Comparison of ENCODE assay signal across 9 mouse cellular contexts in genomic region chr19:6940396-6941351, GRCm38 (mm10). TPM values are rescaled to one million over a fixed set of nuclear protein-coding genes. Genes with fewer than 3 reads are reported as not detected.
DNase-seq lines count a peak whose midpoint lies in the region; ATAC-seq and TF ChIP-seq lines count a peak whose summit lies in the region.
"Had no signal": no experiment of that assay in that cellular context is flagged by ENCODE, and none has a peak within 500 bp of the region (broad histone marks: within the 10 kb centered on the region; RNA-seq: fewer than 3 reads in every experiment).

No protein-coding gene starts in this region.

- peak overlapping the region; percentile 74 for H3K9ac ChIP-seq in ES-E14 (ENCODE audit: insufficient read depth, low read depth, low read length, poor library complexity, severe bottlenecking)
- peak overlapping the region; percentile 95 for H3K9ac ChIP-seq in forebrain, embryonic 13.5 days
- H3K9ac ChIP-seq in limb, embryonic 12.5 days (replicated peaks) = peak overlapping the region; percentile 77
- peak overlapping the region; percentile 93 for H3K9ac ChIP-seq in stomach, embryonic 16.5 days (ENCODE audit: low read length)

- H3K4me3 ChIP-seq in heart, embryonic 10.5 days = peak overlapping the region; percentile 88
- H3K4me3 ChIP-seq in ES-E14 (ENCODE audit: insufficient read depth in 1 of 2, low read depth in 1 of 2, low read length in 2 of 2, poor library complexity in 1 of 2, severe bottlenecking in 1 of 2) = peak overlapping the region; percentile 34 to 83
- H3K4me3 ChIP-seq in forebrain, embryonic 13.5 days = peak overlapping the region; percentile 86
- peak overlapping the region; percentile 78 for H3K4me3 ChIP-seq in limb, embryonic 12.5 days (replicated peaks)
- peak overlapping the region; percentile 76 for H3K4me3 ChIP-seq in stomach, embryonic 16.5 days (replicated peaks; ENCODE audit: low read length)

- in situ Hi-C loops in ES-E14 (cut with MboI; ENCODE audit: low sequenced_read_pairs in 2 of 2, unreplicated experiment in 2 of 2) = no loop called here

- peaks cover 39% of the 10 kb centered on the region for H3K4me1 ChIP-seq in heart, embryonic 10.5 days
- peaks cover 0 to 7% of the 10 kb centered on the region in 2 experiments; a peak in 1 of 4 replicates for H3K4me1 ChIP-seq in ES-E14 (ENCODE audit: control insufficient read depth in 2 of 2, insufficient read depth in 2 of 2, low read length in 2 of 2, poor library complexity in 1 of 2)
- peaks cover 43% of the 10 kb centered on the region for H3K4me1 ChIP-seq in forebrain, embryonic 13.5 days
- H3K4me1 ChIP-seq in limb, embryonic 12.5 days (replicated peaks) = peaks cover 22% of the 10 kb centered on the region
- H3K4me1 ChIP-seq in stomach, embryonic 16.5 days (ENCODE audit: control insufficient read depth, insufficient read depth, low read length) = peaks cover 21% of the 10 kb centered on the region

- H3K27ac ChIP-seq in heart, embryonic 10.5 days = peak overlapping the region; percentile 96
- no peak overlapping the region for H3K27ac ChIP-seq in ES-E14 (ENCODE audit: insufficient read depth, low read depth, low read length, poor library complexity, severe bottlenecking)
- peak overlapping the region; percentile 59; the same call in 1 of the 2 replicates for H3K27ac ChIP-seq in forebrain, embryonic 13.5 days
- no peak overlapping the region for H3K27ac ChIP-seq in limb, embryonic 12.5 days
- H3K27ac ChIP-seq in stomach, embryonic 16.5 days (ENCODE audit: low read length) = peak overlapping the region; percentile 71

- peaks cover 8% of the 10 kb centered on the region; the same call in 1 of the 2 replicates for H3K36me3 ChIP-seq in heart, embryonic 10.5 days
- H3K36me3 ChIP-seq in ES-E14 (ENCODE audit: control insufficient read depth, insufficient read depth, low read length, poor library complexity, severe bottlenecking) = no peaks in the 10 kb centered on the region
- H3K36me3 ChIP-seq in forebrain, embryonic 13.5 days (ENCODE audit: poor library complexity, severe bottlenecking) = peaks cover 8% of the 10 kb centered on the region
- H3K36me3 ChIP-seq in limb, embryonic 12.5 days = peaks cover 4% of the 10 kb centered on the region; the same call in 1 of the 2 replicates
- H3K36me3 ChIP-seq in stomach, embryonic 16.5 days (ENCODE audit: control insufficient read depth, insufficient read depth, low read length) = no peaks in the 10 kb centered on the region

- H3K9me3 ChIP-seq in heart, embryonic 10.5 days = no peaks in the 10 kb centered on the region
- H3K9me3 ChIP-seq in ES-E14 (ENCODE audit: control insufficient read depth, insufficient read depth, low read depth, low read length) = no peaks in the 10 kb centered on the region
- no peaks in the 10 kb centered on the region for H3K9me3 ChIP-seq in forebrain, embryonic 13.5 days (replicated peaks)
- H3K9me3 ChIP-seq in limb, embryonic 12.5 days = no peaks in the 10 kb centered on the region
- H3K9me3 ChIP-seq in stomach, embryonic 16.5 days (replicated peaks; ENCODE audit: control insufficient read depth, low read length) = no peaks in the 10 kb centered on the region

- intact Hi-C loops in heart, postnatal 25 days (cut with DNase I) = loop anchor here (1.0 kb wide), 1 partner anchor 11 kb away; no protein-coding TSS in a partner anchor

- peaks cover 36% of the 10 kb centered on the region for H3K27me3 ChIP-seq in heart, embryonic 10.5 days (ENCODE audit: insufficient read depth, poor library complexity, severe bottlenecking)
- H3K27me3 ChIP-seq in forebrain, embryonic 13.5 days = peaks cover 12% of the 10 kb centered on the region
- H3K27me3 ChIP-seq in limb, embryonic 12.5 days = peaks cover 16% of the 10 kb centered on the region
- H3K27me3 ChIP-seq in stomach, embryonic 16.5 days (ENCODE audit: control insufficient read depth, insufficient read depth, low read length) = peaks cover 6% of the 10 kb centered on the region; the same call in 1 of the 2 replicates
- H3K27me3 ChIP-seq: Patski had no signal

- peak; percentile 25 for ATAC-seq in forebrain, embryonic 13.5 days
- ATAC-seq in limb, embryonic 12.5 days (ENCODE audit: insufficient number of reproducible peaks, insufficient read depth, low FRiP score, low TSS enrichment, low read depth) = 0 out of 2 replicates have a peak, but pooled peaks have one; percentile 30
- peak; percentile 0; the same call in 1 of the 2 replicates for ATAC-seq in stomach, embryonic 16.5 days (ENCODE audit: insufficient read depth, low FRiP score)

- WGBS in heart, embryonic 10.5 days = 21% methylated on average over 29 of the region's 29 CpGs
- 21% methylated on average over 28 of the region's 29 CpGs for WGBS in forebrain, embryonic 13.5 days
- WGBS in limb, embryonic 12.5 days = 22% methylated on average over 29 of the region's 29 CpGs
- WGBS in stomach, embryonic 16.5 days = 17% methylated on average over 29 of the region's 29 CpGs

- DNase-seq in heart, embryonic 10.5 days (ENCODE audit: low spot score) = no peak
- no peak for DNase-seq in heart, postnatal 25 days (ENCODE audit: low spot score)
- DNase-seq in ES-E14 (ENCODE audit: low read depth, low spot score) = no peak
- no peak for DNase-seq in ovary, postnatal 14 days (ENCODE audit: low spot score)
- DNase-seq in left cerebral cortex, adult 11 months (ENCODE audit: low spot score) = no peak

- peak overlapping the region; percentile 99 for H3K4me2 ChIP-seq in forebrain, embryonic 13.5 days
- peak overlapping the region; percentile 98 for H3K4me2 ChIP-seq in limb, embryonic 12.5 days
- peak overlapping the region; percentile 98 for H3K4me2 ChIP-seq in stomach, embryonic 16.5 days (ENCODE audit: low read depth, low read length)

TF ChIP-seq in ES-E14, 5 proteins besides CTCF, POLR2A, EP300 and RAD21:
- TF ChIP-seq HCFC1 (IDR thresholded peaks at IDR 0.05; ENCODE audit: borderline replicate concordance, insufficient read depth, low read length) (no peak), ZC3H11A (IDR thresholded peaks at IDR 0.05; ENCODE audit: borderline replicate concordance, low read depth, low read length) (no peak), MAFK (IDR thresholded peaks at IDR 0.05; ENCODE audit: insufficient read depth, low read depth, low read length) (no peak), ZNF384 (IDR thresholded peaks at IDR 0.05; ENCODE audit: low read depth, low read length) (no peak), CHD2 (IDR thresholded peaks at IDR 0.05; ENCODE audit: low read depth, low read length) (no peak)
TF ChIP-seq in ES-E14: peak in this region for 0.

RNA-seq across cellular contexts. Expression of gene Bad, which starts 1.0 kb away (rescaled TPM):
- 61.3 and 62.0 TPM in 2 replicates for polyA plus RNA-seq in heart, embryonic 10.5 days (2016; fragmentation: Nextera tagmentation; extraction: Ambion mirVana)
- total RNA-seq in heart, postnatal 25 days (2021) = 10 to 100 TPM; 24.4 to 27.3 TPM
- total RNA-seq in ES-E14 (2012; rRNA removed) = 16.3 and 22.9 TPM in 2 replicates
- polyA plus RNA-seq in forebrain, embryonic 13.5 days (2015; fragmentation: Nextera tagmentation; extraction: Ambion mirVana) = 72.4 and 79.3 TPM in 2 replicates
- polyA plus RNA-seq in limb, embryonic 12.5 days (2016; fragmentation: Nextera tagmentation; extraction: Ambion mirVana) = 67.3 and 68.2 TPM in 2 replicates
- 87.1 and 89.0 TPM in 2 replicates for polyA plus RNA-seq in stomach, embryonic 16.5 days (2015; fragmentation: Nextera tagmentation; extraction: Ambion mirVana)

RNA-seq across cellular contexts. Expression of gene Gpr137, which starts 1.6 kb away (rescaled TPM):
- 20.3 and 23.3 TPM in 2 replicates for polyA plus RNA-seq in heart, embryonic 10.5 days (2016; fragmentation: Nextera tagmentation; extraction: Ambion mirVana)
- 10 to 100 TPM; 35.0 to 38.8 TPM for total RNA-seq in heart, postnatal 25 days (2021)
- 23.2 and 23.7 TPM in 2 replicates for total RNA-seq in ES-E14 (2012; rRNA removed)
- 32.4 and 32.8 TPM in 2 replicates for polyA plus RNA-seq in forebrain, embryonic 13.5 days (2015; fragmentation: Nextera tagmentation; extraction: Ambion mirVana)
- polyA plus RNA-seq in limb, embryonic 12.5 days (2016; fragmentation: Nextera tagmentation; extraction: Ambion mirVana) = 23.8 and 27.9 TPM in 2 replicates
- polyA plus RNA-seq in stomach, embryonic 16.5 days (2015; fragmentation: Nextera tagmentation; extraction: Ambion mirVana) = 20.2 and 22.1 TPM in 2 replicates

RNA-seq across cellular contexts. Expression of gene Kcnk4, which starts 6.4 kb away (rescaled TPM):
- polyA plus RNA-seq in heart, embryonic 10.5 days (2016; fragmentation: Nextera tagmentation; extraction: Ambion mirVana) = 0.25 and 0.32 TPM in 2 replicates
- total RNA-seq in heart, postnatal 25 days (2021) = under 1 TPM; 0.20 to 0.36 TPM
- total RNA-seq in ES-E14 (2012; rRNA removed) = 2.3 and 4.4 TPM in 2 replicates
- polyA plus RNA-seq in forebrain, embryonic 13.5 days (2015; fragmentation: Nextera tagmentation; extraction: Ambion mirVana) = 0.25 TPM in 1 of 2 replicates, not detected in the other
- polyA plus RNA-seq in limb, embryonic 12.5 days (2016; fragmentation: Nextera tagmentation; extraction: Ambion mirVana) = 0.40 and 0.60 TPM in 2 replicates
- polyA plus RNA-seq in stomach, embryonic 16.5 days (2015; fragmentation: Nextera tagmentation; extraction: Ambion mirVana) = 0.68 and 0.79 TPM in 2 replicates

RNA-seq across cellular contexts. Expression of gene Catsperz, which starts 15.5 kb away (rescaled TPM):
- polyA plus RNA-seq in heart, embryonic 10.5 days (2016; fragmentation: Nextera tagmentation; extraction: Ambion mirVana) = 2.3 and 2.4 TPM in 2 replicates
- total RNA-seq in heart, postnatal 25 days (2021) = not detected
- total RNA-seq in ES-E14 (2012; rRNA removed) = 9.4 and 14.9 TPM in 2 replicates
- polyA plus RNA-seq in forebrain, embryonic 13.5 days (2015; fragmentation: Nextera tagmentation; extraction: Ambion mirVana) = 0.74 TPM in 1 of 2 replicates, not detected in the other
- polyA plus RNA-seq in limb, embryonic 12.5 days (2016; fragmentation: Nextera tagmentation; extraction: Ambion mirVana) = 1.0 TPM in 2 replicates
- polyA plus RNA-seq in stomach, embryonic 16.5 days (2015; fragmentation: Nextera tagmentation; extraction: Ambion mirVana) = 1.8 and 2.8 TPM in 2 replicates

RNA-seq across cellular contexts. Expression of gene Esrra, which starts 19.1 kb away (rescaled TPM):
- polyA plus RNA-seq in heart, embryonic 10.5 days (2016; fragmentation: Nextera tagmentation; extraction: Ambion mirVana) = 23.1 and 29.4 TPM in 2 replicates
- total RNA-seq in heart, postnatal 25 days (2021) = 100 to 1,000 TPM; 146 to 156 TPM
- total RNA-seq in ES-E14 (2012; rRNA removed) = 23.1 and 30.1 TPM in 2 replicates
- polyA plus RNA-seq in forebrain, embryonic 13.5 days (2015; fragmentation: Nextera tagmentation; extraction: Ambion mirVana) = 15.3 and 15.7 TPM in 2 replicates
- polyA plus RNA-seq in limb, embryonic 12.5 days (2016; fragmentation: Nextera tagmentation; extraction: Ambion mirVana) = 6.4 and 8.5 TPM in 2 replicates
- polyA plus RNA-seq in stomach, embryonic 16.5 days (2015; fragmentation: Nextera tagmentation; extraction: Ambion mirVana) = 17.8 and 18.0 TPM in 2 replicates

Comparison
In these comparisons a context has a peak if more than half of its experiments do, and no peak if none do; other contexts are left out.
1. H3K27ac ChIP-seq: peak in heart, embryonic 10.5 days (single experiment), forebrain, embryonic 13.5 days (single experiment) and stomach, embryonic 16.5 days (single experiment); none in ES-E14 (single experiment) and limb, embryonic 12.5 days (single experiment).
2. Peak in every context shown above with its lines, with median percentiles within 50 percentile points of each other: H3K4me3 ChIP-seq, H3K9ac ChIP-seq, ATAC-seq and H3K4me2 ChIP-seq.